Mouse (Mus musculus) lung, adult 2 months (tissue): Measurements from ENCODE around the gene Cend1.

Experiments
- CTCF ChIP-seq: fragments of 200-500 bp; IDR thresholded peaks from 2 replicates; pipeline ENCODE4 v1.5.1; 2011; ENCODE audit warnings: mild to moderate bottlenecking, low read length, control low read depth; ENCODE audit not compliant: insufficient read depth
- POLR2A ChIP-seq: fragments of 200-500 bp; IDR thresholded peaks from 2 replicates; pipeline ENCODE4 v1.6.1; 2011; ENCODE audit warnings: low read depth, mild to moderate bottlenecking, control low read depth, low read length, borderline replicate concordance; ENCODE audit errors: extremely low read depth

DNA sequence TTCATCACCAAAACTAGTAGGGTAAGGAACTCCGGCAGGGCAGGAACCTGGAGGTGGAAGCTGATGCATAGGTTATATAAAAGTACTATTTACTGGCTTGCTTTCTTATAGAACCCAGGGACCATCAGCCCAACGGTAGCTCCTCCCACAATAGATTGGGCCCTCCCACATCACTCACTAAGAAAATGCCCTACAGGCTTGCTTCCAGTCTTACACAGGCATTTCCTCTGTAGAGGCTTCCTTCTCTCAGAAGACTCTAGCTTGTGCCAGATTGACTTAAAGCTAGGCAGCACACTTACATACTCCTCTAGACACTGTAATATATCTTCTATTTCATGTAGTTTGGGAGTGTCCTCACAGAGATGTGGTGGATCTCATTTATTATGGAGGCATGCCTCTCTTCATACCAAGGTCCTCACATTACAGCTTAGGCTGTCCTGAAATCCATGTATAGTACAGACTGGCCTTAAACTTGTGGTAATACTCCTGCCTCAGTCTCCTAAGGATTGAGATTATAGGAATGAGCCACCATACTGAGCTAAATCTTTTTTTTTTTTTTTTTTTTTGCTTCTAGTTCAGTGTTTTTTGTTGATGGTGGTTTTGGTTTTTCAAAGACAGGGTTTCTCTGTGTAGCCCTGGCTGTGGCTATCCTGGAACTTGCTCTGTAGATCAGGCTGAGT lies 41.3 kb downstream of the Cend1 start:
- no peak for TF ChIP-seq CTCF
- TF ChIP-seq POLR2A: no peak
